Mouse (Mus musculus) lung, postnatal 10 days (tissue): ENCODE results near the gene Arl3.
A peak's percentile ranks its signal among the peaks of the same experiment; 100 is the strongest.

Source experiments
- DNase-seq: peaks from one replicate; pipeline ENCODE4 v3.0.0; 2021

The Arl3 gene

DNA sequence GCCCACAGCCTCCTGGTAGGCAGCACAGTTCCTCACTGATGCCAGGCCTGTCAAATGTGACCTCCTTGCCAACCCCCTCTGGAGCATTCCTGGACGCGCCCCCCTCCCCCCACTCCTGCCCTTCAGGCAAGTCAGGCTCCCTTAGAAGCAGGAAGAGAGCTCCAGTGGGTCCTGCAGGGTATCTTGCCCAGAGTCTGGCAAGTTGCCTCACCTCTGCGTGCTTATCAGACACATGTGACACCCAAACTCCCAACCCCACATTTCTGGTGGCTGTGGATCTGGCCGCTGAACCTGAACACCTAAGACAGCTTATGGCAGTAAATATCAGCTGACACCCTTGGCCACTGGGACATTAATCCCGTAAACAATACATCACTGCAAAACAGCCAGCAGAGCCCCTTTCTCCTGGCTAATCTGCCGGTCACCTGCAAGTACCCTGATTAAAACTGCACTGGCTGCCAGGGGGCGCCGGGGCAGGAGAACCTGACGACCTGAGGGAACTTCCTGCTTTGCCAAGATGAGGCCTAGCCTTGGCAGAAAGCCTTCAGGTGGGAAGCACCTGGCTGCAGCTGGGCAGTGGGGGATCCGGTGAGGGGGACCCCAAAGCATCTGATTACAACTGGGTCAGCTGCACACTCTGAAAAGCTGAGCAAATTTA lies 40.8 kb downstream of the Arl3 start:
- peak; percentile 64 for DNase-seq

DNA sequence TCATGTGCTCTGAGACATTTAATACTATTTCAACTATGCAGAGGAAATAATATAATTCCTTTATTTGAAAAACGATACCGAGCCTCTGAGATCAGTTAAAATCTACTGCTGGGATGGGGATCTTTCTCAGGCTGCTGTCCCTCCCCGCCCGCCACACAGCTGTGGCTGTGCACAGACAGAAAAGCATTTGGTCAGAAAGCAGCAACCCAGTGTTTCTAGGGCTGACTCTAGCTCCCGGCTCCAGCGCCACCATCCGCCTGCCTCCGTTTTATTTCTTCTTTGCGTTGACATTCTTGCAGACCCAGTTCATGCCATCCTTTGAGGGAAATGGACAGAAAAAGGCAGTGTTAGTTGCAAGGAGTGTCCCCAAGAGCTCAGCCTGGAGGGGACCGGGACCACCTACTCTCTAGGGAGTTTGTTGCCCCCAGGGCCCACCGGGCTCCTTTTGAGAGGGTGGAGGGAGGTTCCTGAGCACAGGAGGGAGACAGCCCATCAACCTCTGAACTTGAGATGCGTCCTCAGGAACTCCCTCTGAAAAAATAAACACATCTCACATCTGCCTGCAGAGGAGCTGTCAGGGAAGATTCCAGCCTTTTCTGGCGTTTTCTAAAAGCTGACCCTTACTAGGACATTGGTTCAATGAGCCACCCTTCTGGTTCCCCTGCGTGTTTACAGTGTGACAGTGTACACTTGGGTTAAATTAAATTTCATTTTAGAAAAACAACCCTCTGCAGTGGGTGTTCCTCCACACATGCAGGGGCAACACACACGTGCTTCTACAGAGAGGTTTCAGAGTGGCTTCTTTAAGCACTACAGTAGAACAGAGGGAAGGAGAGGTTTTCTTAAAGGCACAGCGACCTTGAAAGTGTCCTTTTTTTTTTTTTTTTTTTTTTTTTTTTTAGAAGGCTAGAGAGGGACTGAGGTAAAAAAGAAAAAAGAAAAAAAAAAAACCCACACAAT lies 41.6 kb downstream of the Arl3 start:
- DNase-seq, result peak; percentile 54

DNA sequence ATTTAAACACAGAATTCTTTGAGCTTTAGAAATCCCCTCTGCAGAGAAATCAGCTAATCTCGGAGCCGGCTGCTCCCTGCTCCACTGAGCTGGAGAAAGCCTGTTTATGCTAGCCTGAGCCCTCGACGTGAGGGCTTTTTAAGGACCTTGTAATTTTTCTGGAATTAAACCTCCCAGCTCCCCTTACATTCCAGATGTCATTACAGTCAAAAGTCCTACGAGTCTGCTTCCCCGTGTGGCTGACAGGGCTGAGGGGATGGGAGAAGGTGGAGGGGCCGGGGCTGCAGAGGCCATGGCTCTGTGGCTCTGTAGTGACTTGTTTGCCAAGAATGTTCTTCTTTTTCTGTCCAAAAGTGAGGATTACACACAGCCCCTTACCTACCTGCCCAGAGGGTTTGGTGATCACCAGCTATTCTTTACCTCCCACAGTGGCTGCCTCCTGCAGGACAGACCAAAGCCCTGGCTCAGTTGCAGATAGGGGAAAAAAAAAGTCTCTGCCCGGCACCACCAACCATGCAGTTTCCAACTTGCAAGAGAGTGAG lies 42.5 kb downstream of the Arl3 start:
- peak; percentile 39 for DNase-seq

DNA sequence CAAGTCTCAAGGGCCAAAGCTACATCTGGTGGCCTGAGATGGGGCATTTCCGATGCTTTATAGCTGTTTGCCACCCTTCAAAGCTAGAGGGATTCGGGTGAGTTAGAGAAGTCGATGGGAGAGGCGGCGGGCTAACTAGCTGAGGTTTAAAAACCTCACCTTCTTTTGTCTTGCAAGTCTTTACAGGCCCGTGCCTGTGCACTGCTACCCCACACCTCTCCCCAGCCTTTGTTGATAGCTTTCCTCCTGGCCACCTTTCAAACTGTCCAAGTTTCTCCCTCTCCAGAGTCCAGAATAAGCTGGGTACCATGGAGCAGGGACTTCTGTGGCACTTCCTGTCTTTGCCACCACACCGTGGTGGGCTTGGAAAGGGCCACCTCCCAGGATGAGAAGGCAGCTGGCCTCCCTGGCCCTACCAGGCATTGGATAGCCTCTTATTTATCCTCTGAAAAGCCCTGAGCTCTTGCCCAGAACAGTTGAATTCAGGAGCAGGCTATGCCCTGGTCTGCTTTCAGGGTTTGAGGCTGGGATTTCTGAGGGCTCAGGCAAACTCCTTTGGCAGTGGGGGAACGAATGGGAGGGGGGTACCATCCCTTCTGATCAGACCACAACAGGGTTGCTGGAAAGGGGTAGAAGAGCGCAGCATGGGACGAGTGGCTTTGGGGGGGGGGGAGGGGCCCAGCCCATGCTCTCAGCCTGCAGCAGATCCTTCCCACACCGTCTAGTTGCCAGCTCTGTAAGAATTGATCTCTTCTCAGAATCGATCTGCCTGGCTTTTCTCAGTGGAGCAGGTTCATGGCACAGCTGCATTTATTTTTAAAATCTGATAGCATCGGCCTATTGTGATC lies 43.2 kb downstream of the Arl3 start:
- peak; percentile 22 for DNase-seq

DNA sequence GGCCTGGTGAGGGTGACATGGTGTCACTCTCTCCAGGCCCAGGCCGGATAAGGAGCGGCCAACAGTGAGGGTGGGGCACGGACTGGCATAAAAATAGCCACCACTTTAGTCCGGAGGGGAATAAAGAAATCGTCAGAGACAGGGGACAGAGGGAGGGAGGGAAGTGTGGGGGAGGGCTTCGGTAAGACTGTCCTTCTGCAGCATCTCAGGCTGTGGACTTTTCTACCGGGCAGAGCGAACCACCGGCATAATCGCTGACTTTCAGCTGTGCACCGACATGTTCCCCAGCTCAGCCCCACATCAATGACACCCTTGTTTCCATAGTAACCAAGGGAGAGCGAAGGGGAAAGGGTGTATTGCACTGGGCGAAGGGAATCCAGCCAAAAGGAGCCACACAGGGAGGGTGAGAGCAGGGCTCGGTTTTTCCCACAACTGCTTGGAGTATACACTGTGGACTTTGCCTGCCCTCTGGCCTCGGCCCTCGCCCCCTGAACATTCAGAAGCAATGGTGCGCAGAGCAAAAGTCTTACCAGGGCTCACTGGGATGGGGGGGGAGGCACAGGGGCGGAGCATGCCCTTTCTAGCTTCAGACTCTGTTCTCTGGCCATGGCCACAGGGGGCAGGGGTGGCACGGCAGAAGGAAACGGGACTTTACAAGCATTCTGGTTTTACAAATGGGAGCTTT lies 44.3 kb downstream of the Arl3 start:
- DNase-seq, result peak; percentile 89

DNA sequence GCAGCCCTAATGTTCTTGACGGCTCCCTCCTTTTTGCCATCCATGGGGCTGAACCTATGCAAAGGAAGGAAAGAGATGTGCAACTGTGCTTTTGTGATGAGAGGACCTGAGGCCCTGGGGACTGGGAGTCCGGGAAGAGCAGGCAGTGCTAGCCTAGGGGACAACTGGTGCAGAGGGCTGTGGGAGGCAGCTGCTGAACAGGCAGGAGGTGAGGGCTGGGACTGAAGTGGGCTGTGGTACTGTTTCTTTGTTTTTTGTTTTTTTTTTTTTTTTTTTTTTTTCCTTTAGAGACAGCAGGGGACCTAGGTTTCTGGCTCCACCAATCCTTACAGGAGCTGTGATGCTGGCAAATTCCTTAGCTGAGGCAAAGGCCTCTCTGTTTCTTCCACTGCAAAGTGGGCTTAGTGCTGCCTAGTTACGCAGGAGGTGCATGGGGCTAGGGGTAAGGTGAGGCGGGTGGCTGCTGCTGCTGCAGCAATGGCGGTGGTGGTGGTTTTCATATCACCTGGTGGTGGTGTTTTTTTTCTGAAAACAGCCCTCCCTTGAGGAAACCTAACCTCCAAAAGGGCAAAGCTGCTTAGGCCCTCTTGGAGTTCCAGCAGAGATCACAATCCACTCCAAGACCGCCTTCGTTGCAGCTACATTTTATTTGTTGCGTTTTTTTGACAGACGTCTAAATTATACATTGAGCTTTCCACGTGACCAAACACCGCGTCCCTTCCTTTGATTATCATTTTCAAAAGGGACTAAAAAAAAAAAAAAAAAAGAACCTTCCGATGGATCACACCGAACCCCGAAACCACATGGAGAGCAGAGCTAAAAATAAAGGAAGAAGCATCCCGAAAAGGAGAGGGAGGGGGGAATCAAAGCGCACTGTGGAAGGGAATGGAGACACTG lies 45.1 kb downstream of the Arl3 start:
- DNase-seq, result no peak

DNA sequence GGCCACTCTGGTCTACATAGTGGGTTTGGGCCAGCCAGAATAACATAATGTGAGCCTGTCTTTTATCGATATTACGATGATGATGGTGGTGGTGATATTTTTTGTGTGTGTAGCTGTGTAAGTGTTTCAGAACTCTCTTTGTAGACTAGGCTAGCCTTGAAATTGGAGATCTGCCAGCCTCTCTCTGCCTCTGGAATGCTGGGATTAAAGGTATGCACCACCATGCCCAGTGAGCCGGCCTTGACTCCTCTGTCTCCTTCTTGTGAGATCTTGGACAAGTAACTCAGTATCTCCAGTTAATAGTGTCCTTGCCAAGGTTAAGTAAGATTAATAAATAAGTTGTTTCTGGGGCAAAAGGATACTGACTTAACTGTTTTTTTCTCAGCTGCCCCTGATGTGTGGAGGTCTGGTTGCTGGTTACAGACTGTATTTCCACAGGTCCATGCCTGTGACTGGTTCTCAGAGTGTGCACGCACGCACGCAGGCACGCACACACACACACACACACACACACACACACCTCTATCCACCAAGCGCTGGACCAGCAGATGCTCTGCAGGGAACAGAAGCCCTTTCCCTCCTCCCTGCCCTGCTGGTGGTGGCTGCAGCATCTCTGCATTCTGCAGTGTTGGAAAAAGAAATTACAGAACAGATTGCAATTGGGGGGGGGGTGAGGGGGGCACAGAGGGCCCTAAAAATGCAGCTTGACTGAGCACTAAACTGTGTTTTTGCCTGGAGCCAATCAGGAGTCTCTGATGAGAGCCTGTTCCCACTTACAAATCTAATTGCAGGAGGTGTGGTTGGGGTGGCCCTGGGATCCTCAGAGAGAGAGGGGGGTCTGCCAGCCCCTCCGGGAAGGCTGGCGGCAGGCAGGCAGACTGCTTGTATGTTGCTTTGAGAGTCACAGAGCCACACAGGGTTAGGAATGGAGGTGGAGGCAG lies 47.0 kb downstream of the Arl3 start:
- peak; percentile 36 for DNase-seq

DNA sequence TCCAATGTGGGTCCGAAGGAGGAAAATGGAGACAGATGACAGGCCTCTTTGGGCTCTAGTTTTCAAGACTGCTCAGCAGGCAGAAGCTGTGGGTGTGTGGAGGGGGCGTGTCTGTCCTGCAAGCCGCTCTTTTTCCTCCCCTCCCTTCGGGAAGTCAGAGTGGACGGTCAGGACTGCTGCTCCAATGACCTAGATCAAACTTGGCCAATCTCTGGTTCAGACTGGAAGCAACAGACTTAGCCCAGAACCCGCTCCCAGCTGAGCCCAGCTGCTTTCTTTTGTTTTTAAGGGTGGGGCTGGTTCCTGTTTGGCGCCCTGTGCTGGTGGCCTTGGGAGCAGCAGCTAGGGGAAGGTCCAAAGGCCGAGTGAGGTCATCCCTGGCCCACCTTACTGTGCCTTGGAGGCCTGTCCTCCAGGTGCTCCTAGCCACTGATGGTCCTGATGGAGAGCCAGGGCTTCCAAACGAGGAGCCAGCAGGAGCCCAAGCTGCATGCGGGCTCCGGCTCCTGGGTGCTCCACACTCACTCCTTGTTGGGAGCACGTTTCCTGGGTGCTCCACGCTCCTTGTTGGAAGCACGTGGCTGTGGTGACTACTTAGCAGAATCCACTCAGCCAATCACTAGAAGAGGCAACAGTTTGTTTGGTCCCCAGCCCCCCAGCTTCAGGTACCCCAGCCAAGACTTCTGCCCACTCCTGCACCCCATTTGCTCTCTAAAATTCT lies 48.2 kb downstream of the Arl3 start:
- peak; percentile 92 for DNase-seq

DNA sequence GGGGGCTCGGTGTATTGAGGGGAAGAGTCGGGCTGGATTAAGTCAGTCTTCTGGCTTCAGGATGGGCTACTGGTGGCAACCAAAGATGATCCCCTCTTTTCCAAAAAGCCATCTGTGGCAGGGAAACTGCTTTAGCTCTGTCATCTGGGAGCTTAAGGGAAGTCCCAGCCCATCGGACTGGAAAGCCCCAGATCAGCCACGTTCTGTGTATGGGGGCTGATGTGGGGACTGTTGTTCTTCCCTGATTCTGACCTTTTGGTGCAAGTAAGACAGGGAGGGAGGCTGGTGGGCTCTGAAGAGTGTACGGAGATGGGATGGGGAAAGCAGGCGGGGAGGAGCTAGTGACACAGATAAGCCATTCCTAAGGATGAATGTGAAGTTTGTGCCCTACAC lies 48.9 kb downstream of the Arl3 start:
- no peak for DNase-seq

DNA sequence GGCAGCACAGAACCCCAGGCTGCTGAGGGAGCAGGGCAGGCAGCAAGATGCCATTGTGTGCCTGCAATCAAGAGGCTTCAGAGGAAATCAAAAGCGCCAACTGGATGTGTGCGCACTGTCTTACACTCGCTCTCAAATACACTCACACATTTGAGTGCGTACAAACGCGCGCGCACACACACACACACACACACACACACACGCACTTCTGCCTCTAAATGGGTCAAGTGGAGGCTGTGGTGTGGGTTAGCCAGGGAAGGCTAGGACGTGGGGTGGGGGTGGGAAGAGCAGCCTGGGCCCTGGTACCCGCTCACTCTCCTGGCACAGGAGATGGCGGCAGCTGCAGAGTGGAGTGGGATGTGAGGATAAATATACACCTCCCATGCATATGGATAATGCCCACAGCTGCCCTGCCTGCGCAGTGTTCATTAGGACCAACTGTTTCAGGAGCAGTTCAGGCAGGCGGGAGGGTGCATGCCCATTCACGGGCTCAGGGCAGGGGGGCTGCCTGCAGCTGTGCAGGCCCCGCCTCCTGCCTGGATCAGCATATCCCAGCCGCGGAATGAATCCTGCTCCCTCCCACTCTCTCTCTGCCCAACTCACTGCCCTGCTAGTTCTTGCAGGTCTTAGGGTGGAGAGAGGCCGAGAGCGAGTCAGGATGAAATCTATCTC lies 49.4 kb downstream of the Arl3 start:
- peak; percentile 86 for DNase-seq

DNA sequence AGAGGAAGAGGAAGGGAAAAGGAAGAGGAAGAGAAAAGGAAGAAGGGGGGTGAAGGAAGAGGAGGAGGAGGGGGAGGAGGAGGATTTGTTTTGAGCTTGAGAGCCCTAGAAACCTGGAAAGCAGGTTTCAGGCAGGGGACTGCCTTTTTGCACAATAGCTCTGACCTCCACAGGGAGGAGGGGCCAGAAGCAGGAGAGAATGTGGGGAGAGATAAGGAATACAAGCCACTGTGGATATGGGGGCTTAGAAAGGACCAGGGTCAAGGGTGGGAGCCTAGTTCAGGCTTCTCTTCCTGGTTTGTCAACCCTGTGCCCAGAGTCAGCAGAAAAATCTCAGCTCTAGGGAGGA lies 49.9 kb downstream of the Arl3 start:
- no peak for DNase-seq

DNA sequence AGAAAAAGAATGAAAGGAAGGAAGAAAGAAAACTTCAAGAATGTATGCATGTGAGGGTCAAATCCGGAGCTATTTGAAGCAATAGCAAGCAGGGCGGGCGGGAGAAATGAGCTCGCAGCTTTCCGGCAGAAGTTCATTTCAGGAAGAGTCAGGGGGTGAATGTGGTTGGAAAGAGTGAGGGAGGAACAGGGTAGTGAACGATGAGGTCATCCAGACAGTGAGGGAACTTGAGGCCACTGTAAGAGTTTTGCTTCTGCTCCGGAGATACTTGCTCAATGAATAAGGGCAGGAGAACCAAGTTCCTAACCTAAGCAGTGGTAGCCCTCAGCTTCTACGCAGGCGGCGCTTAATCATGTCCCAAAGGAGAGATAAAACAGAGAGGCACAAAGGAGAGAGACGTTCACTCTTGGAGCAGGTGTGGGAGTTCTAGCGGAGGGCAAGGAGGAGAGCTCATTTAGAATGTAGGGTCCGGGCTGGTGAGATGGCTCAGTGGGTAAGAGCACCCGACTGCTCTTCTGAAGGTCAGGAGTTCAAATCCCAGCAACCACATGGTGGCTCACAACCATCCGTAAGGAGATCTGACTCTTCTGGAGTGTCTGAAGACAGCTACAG lies 50.5 kb downstream of the Arl3 start:
- peak; percentile 64 for DNase-seq

DNA sequence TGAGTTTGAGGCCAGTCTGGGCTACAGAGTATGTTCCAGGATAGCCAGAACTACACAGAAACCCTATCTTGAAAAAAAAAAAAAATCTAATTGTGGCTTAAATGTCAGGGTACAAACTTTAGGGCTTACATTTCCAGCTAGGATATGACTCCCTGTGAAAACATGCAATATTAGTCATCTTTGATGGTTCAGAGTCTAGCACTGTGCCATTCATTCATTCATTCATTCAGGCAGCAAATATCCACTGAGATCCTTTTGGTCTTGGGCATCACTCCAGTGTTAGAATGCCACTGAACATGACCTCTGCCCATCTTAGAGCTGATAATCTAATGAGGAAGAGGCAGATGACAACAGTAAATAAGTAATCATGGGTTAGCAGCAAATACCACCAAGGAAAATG lies 51.3 kb downstream of the Arl3 start:
- DNase-seq, result no peak

DNA sequence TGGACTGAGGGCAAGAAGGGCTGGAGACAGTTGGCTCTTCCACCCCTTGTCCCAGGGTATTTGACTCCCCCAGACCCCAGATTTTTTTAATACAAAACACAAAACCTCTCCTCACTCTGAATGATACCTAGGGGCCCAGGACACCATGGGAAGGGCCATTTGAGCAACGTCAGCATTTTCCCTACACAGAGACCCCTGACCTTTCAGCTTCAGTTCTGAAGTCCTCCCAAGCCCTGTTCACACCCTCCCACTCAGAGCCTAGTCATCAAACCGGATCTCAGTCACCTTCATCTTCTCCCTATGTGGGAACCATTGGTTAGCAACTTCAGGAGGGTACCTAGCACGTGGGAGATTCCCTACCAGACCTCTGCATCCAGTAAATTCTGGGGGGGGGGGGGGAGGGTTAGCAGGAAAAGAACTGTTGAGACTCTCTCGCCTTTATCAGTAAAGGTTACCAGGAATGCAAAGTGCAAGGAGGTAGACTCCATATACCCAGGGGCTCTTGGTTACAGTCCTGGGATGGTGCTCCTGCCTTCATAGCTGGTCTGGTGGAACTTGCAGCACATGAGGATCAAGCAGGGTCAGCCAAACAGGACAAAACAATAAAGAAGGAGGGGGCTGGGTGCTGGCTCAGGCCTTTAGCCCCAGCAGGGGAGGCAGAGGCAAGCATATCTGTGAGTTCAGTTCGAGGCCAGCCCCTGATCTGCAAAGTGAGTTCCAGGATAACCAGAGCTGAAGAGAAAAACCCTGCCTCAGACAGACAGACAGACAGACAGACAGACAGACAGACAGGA lies 54.0 kb downstream of the Arl3 start:
- DNase-seq, result no peak

DNA sequence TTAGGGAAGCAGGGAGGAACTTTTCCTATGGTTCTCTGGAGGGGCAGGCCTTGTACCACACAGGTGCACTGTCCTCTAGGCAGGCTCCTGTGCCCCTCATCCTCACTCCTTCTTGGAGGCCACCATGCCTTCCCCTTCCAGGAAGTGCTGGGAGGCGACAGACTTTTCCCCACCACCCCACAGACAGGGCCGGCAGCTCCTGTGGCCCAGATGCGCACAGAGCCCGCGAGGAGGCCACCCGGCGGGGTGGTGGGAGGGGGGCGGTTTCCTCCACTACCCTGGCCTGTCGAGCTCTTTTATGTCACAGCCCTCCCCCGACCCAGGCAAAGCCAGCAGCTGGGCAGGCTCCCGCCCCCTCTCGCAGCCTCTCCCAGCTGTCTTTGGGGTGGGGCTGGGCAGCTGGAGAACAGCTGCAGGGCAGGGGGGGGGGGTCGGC lies 54.6 kb downstream of the Arl3 start:
- peak; percentile 87 for DNase-seq

DNA sequence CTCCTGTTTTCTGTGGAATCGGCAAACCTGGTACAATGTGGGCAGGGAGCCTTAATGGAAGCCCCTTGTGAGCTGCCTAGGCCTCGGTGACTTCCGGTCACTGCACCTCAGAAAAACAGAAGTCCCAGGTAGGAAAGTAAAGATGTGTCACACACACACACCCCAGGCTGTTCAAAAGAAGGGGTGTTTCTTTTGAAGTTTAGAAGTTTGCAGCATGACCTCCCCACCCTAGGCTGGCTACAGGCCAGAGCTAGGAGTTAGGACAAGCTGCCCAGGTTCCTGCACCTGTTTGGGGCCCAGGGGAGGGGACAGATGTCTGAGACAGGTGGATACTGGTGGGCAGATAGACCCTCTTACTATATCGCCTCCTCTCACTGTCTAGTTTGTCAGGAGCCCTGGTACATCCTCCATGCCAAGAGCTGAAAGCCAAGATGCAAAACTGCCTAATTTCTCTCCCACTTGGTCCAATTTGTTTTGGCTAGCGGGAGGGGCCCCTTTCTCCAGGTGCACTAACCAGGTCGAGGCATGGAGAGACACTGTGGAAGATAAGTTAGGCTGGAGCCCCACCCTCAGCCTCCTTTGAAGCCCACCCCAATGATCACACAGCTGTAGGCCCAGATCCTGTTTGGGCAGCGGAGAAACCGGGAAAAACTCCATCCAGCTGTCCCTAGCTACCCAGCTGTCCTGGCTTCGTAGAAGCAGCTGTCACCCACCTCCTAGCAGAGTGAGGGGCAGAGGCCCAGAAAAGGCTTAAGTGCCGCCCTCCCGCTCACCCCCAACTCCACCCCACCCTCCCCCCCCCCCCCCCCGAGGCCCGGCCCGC lies 55.3 kb downstream of the Arl3 start:
- DNase-seq, result peak; percentile 64
